Mouse (Mus musculus) ES-Bruce4 (cell line): ENCODE results near the gene Diras2.

Experiments used
- CTCF ChIP-seq: IDR thresholded peaks from one replicate; pipeline ENCODE4 v1.8.1; 2011; ENCODE audit warnings: low read depth, low read length
- EP300 ChIP-seq: IDR thresholded peaks from 2 replicates; pipeline ENCODE4 v1.6.1; 2011; ENCODE audit warnings: low read depth, low read length; ENCODE audit not compliant: insufficient read depth
- POLR2A ChIP-seq: IDR thresholded peaks from one replicate; pipeline ENCODE4 v1.8.1; 2011; ENCODE audit warnings: low read length; ENCODE audit not compliant: insufficient read depth

DNA sequence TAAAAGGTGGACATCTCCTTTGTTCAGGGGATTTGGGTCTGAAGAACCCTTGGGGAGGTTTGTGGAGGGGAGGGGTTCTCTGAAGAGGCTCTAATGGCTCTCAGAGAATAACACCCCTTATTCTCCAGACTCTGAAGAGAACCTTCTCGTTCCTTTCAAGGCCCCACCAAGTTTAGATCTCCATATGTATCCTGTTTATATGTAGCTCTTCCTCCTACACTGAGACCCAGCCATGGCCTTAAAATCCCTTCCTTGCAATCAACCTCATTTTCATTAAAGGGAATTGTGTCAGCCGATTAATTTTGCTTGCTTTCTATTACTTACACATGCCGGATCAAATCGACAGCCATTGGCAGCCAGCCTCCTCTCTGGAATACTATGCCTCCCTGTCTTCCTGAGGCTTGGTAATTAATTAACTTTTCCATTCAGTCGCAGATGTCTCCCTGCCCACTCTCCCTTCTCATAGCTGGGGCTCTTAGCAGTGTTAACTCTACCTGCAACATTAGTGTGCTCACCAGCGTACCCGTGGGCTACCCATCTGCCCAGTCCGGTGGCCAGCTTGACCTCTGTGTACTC is 38.2 kb upstream of the Diras2 start:
- TF ChIP-seq POLR2A (no peak), CTCF (no peak), EP300 (no peak)
